Mouse (Mus musculus): ENCODE data around the gene Spdya. TPM values are rescaled to one million over a fixed set of nuclear protein-coding genes. Genes with fewer than 3 reads are reported as not detected.

The Spdya gene
- polyA plus RNA-seq (2012; rRNA removed): 0.05 TPM in 2 replicates

GRCm38 (mm10) chr17:71551757-71552451, at the start of gene Spdya:
Gene Spdya, plus strand, starts transcription at chr17:71552061.

GRCm38 (mm10) chr17:71526711-71527564, 24.9 kb upstream of the Spdya start, which contains the start of gene Ndc80:
Gene Ndc80, minus strand, starts transcription at chr17:71526857.

GRCm38 (mm10) chr17:71615638-71616318, 63.9 kb downstream of the Spdya start, which contains the start of gene Wdr43:
Gene Wdr43, plus strand, starts transcription at chr17:71615895.

Other genes starting within 250 kb of the Spdya start
- 13.2 and 18.4 TPM in 2 replicates for gene Emilin2, start 240.1 kb upstream of the Spdya start, polyA plus RNA-seq (2012; rRNA removed)
- gene Gm4707, start 92.1 kb upstream of the Spdya start, polyA plus RNA-seq (2012; rRNA removed): 0.44 and 0.50 TPM in 2 replicates
- 21.4 and 22.4 TPM in 2 replicates for gene Smchd1, start 76.7 kb upstream of the Spdya start, polyA plus RNA-seq (2012; rRNA removed)
- gene Ndc80, start 25.2 kb upstream of the Spdya start, polyA plus RNA-seq (2012; rRNA removed): 20.0 and 20.8 TPM in 2 replicates
- 27.8 and 33.9 TPM in 2 replicates for gene Wdr43, start 63.8 kb downstream of the Spdya start, polyA plus RNA-seq (2012; rRNA removed)
- 0.01 TPM in 2 replicates for gene Togaram2, start 121.2 kb downstream of the Spdya start, polyA plus RNA-seq (2012; rRNA removed)
- 0.01 and 0.02 TPM in 2 replicates for gene Pcare, start 200.8 kb downstream of the Spdya start, polyA plus RNA-seq (2012; rRNA removed)
- gene Clip4, start 216.4 kb downstream of the Spdya start, polyA plus RNA-seq (2012; rRNA removed): 0.14 and 0.21 TPM in 2 replicates